Mouse (Mus musculus): Measurements from ENCODE around the gene Inafm2.

GRCm38 (mm10) chr2:118774536-118774935, 29.0 kb downstream of the Inafm2 start:
- TF ChIP-seq POLR2A (IDR thresholded peaks at IDR 0.05; ENCODE audit: borderline replicate concordance, extremely low read depth, insufficient read depth, insufficient read length, poor library complexity, severe bottlenecking): no peak
- no peak for TF ChIP-seq CTCF (IDR thresholded peaks at IDR 0.05; ENCODE audit: borderline replicate concordance, extremely low read depth, insufficient read depth, insufficient read length)

Measured in brain, embryonic 14.5 days (tissue).